In genomic region chr14:29238446-29238845, GRCm38 (mm10) we compare ENCODE assay signal across 11 mouse cellular contexts.
"Had no signal": no experiment of that assay in that cellular context is flagged by ENCODE, and none has a peak within 500 bp of the region (broad histone marks: within the 10 kb centered on the region; RNA-seq: fewer than 3 reads in every experiment).

No protein-coding gene starts in this region.

- DNase-seq: kidney, postnatal 14 days; left cerebral cortex, postnatal 4 days; liver; liver, embryonic 13.5 days; liver, postnatal 0 days; lung, postnatal 14 days had no signal

- H3K4me3 ChIP-seq: liver, embryonic 13.5 days; lung, embryonic 15.5 days; megakaryocyte, embryonic 14.5 days; midbrain, embryonic 12.5 days had no signal

- H3K4me1 ChIP-seq: liver, embryonic 13.5 days; lung, embryonic 15.5 days; megakaryocyte, embryonic 14.5 days had no signal

- ATAC-seq: liver, postnatal 0 days had no signal

- H3K27me3 ChIP-seq: liver, embryonic 13.5 days; lung, embryonic 15.5 days; megakaryocyte, embryonic 14.5 days; midbrain, embryonic 12.5 days had no signal

- H3K9me3 ChIP-seq: liver, embryonic 13.5 days; lung, embryonic 15.5 days; megakaryocyte, embryonic 14.5 days had no signal

- H3K4me2 ChIP-seq: liver, embryonic 13.5 days; lung, embryonic 15.5 days; midbrain, embryonic 12.5 days had no signal

- H3K27ac ChIP-seq: liver, embryonic 13.5 days; lung, embryonic 15.5 days; macrophage; midbrain, embryonic 12.5 days; stomach, postnatal 0 days had no signal

- H3K9ac ChIP-seq: liver, embryonic 13.5 days; liver, postnatal 0 days; lung, embryonic 15.5 days; midbrain, embryonic 12.5 days had no signal

- H3K36me3 ChIP-seq: liver, embryonic 13.5 days; lung, embryonic 15.5 days; midbrain, embryonic 12.5 days had no signal
